Mouse (Mus musculus): ENCODE data around the gene Pde4c. TPM values are rescaled to one million over a fixed set of nuclear protein-coding genes. Genes with fewer than 3 reads are reported as not detected.

The Pde4c gene
- total and polyA plus RNA-seq, 2 experiments from 2014 or later = 0.26 to 0.31 TPM

DNA sequence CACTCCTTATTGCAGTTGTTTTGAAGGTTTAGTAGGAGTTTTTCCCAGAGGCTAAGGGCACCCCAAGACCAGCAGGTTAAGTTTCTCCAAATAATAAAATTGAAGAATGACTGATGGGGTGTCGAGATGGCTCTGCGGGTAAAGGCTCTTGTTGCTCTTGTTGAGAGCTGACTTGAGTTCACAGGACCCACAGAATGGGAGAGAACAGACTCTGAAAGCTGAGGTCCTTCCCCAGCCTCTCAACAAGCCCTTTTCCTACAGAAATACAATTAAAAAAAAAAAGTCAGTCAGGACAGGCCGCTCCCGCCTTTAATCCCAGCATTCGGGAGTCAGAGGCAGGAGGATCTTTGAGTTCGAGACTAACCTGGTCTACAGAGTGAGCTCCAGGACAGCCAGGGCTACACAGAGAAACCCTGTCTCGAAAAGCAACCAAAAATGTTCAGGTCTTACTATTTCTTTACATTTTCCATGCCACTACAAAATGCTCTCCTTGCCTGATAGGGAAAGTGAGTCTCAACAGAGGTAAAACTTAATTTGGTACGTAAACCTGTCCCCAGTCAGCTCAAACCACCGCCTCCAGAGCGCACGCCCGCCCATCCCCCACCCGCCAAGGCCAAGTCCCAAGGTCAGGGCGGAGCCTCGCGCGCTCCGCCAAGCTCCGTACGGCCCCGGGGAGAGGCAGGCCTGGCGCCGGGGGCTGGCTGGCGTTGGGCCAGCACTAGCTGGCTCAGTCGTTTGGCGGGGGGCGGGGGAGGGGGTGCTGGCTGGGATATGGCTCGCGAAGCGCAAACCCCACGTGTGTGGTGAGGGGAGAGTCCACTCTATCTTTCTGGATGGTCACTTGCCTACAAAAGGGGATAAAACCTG lies 27.3 kb upstream of the Pde4c start:
- Histone ChIP-seq H3K9ac (replicated peaks; ENCODE audit: low read length) (peak overlapping the region; percentile 43; the same call in 1 of the 2 replicates), H3K27me3 (ENCODE audit: insufficient read depth, low read length) (no peaks in the 10 kb centered on the region), H3K36me3 (ENCODE audit: insufficient read depth, low read length) (no peaks in the 10 kb centered on the region), H3K27ac (peak overlapping the region; percentile 99), H3K4me3 (ENCODE audit: low read length) (peak overlapping the region; percentile 20; the same call in 1 of the 2 replicates), H3K4me1 (ENCODE audit: insufficient read depth, low read length) (peaks cover 15% of the 10 kb centered on the region), H3K4me2 (ENCODE audit: low read depth, low read length) (peak overlapping the region; percentile 56), H3K9me3 (ENCODE audit: low read length) (no peaks in the 10 kb centered on the region)
- TF ChIP-seq CTCF (IDR thresholded peaks at IDR 0.05; ENCODE audit: low read depth) = no peak
- WGBS = 7% methylated on average over 31 of the region's 31 CpGs
- ATAC-seq (no peak), DNase-seq (ENCODE audit: low spot score) (peak; percentile 84)

DNA sequence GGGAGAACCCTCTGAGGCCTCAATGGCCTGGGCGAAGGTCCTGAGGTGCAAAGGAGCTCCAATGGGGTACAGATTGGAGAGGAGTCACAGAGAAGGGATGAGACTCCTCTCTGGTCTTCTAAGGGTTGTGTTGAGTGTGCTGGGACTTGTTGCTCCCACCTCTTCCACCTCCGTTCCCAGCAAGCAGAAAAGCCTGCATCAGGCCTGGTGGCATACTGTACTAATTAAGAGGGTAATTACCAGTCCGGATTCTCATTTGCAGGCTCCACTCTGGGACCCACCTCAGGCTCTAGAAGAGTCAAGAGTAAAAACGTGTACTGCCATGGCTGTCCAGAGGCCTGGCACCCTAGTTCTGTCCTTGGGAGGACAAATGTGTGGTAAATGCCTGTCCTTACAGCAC lies 26.6 kb upstream of the Pde4c start:
- no peak for TF ChIP-seq CTCF (IDR thresholded peaks at IDR 0.05; ENCODE audit: low read depth)
- Histone ChIP-seq H3K9ac (replicated peaks; ENCODE audit: low read length) (peak overlapping the region; percentile 43; the same call in 1 of the 2 replicates), H3K27ac (peak overlapping the region; percentile 99; the same call in 1 of the 2 replicates), H3K36me3 (ENCODE audit: insufficient read depth, low read length) (no peaks in the 10 kb centered on the region), H3K4me3 (ENCODE audit: low read length) (no peak overlapping the region), H3K9me3 (ENCODE audit: low read length) (no peaks in the 10 kb centered on the region), H3K4me2 (ENCODE audit: low read depth, low read length) (peak overlapping the region; percentile 56), H3K4me1 (ENCODE audit: insufficient read depth, low read length) (peaks cover 15% of the 10 kb centered on the region), H3K27me3 (ENCODE audit: insufficient read depth, low read length) (no peaks in the 10 kb centered on the region)
- ATAC-seq (no peak), DNase-seq (ENCODE audit: low spot score) (no peak)
- 38% methylated on average over 4 of the region's 4 CpGs for WGBS

DNA sequence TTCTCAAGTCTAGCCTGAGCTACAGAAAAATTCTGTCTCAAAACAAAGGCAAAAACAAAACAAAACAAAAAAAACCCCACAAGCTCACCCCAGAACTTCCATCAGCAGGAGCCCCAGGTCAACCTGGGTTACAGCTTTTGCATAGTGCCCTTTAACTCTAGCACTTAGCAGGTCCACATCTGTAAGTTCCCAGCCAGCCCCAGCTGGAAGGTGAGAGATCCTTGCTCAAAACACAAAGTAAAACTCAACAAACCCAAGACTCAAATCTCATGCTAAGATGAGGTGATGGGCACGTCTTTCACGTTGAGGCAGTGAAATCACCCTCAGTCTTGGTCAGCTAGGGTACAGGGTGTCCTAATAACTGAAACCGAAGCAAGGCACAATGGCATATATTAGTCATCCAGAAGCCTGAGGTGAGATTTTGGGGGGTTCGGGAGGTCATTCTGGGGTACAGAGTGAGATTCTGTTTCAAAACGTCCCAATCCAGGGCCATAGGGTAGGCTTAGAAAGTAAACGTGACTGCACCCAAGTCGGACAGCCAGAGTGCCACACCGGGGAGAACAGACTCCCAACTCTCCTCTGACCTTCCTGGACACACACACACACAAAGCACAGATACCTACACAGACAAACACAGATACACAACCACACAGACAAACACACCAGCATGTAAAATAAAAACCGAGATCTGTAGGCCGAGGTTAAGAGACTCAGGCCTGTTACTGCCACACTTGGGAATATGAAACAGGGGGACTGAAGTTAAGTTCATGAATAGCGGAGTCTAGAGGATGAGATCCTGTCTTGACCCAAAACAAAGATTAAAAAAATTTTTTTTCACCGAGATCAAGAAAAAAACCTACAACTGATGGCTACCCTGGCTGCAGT lies 25.9 kb upstream of the Pde4c start:
- Histone ChIP-seq H3K4me3 (ENCODE audit: low read length) (peak overlapping the region; percentile 90), H3K36me3 (ENCODE audit: insufficient read depth, low read length) (0 out of 2 replicates have a peak, but pooled peaks cover under 1% of the 10 kb centered on the region), H3K4me2 (ENCODE audit: low read depth, low read length) (peak overlapping the region; percentile 61), H3K9ac (replicated peaks; ENCODE audit: low read length) (peak overlapping the region; percentile 98), H3K4me1 (ENCODE audit: insufficient read depth, low read length) (peaks cover 18% of the 10 kb centered on the region), H3K27me3 (ENCODE audit: insufficient read depth, low read length) (no peaks in the 10 kb centered on the region), H3K27ac (peak overlapping the region; percentile 99), H3K9me3 (ENCODE audit: low read length) (no peaks in the 10 kb centered on the region)
- WGBS = 73% methylated on average over 12 of the region's 12 CpGs
- DNase-seq (ENCODE audit: low spot score) (no peak), ATAC-seq (no peak)
- no peak for TF ChIP-seq CTCF (IDR thresholded peaks at IDR 0.05; ENCODE audit: low read depth)

DNA sequence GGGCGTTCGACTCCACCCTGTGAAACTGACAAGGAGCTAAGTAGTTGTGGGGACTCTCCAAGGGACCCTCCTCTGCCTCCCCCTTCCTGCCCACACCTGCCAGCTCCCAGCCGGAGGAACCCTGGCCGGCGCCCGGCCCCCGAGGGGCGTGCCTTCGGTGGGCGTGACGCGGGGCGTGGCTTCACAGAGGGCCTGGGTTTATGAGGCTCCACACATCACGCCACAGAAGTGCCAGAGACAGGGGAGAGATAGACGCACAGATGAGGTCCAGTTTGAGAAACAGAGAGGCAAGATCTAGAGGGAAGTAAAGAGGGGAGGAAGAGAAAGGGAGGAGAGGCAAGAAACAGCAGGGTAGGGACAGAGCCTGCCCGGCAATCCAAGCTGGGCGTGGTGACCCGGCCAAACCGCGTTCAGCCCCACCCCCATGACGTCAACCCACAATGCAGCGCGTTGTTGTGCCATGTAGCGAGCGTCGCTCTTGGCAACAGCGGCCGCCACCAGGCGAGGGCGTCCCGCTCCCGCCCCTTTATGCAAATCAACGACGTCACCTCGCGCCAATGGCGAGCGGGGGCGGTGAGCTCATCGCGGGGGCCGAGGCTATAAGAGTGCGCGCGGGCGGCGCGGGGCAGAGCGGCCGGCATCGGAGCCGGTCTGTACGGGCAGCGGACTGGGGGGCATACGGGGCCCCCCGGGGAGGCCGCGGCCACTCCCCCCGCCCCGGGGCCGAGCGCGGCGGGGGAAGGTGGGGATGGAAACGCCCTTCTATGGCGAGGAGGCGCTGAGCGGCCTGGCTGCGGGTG lies 25.0 kb upstream of the Pde4c start, which contains the start of gene Jund:
Gene Jund (plus strand): TSS at position 640 of the 800 bp plus-strand sequence.
- no peaks in the 10 kb centered on the region for H3K27me3 ChIP-seq (ENCODE audit: insufficient read depth, low read length)
- H3K4me3 ChIP-seq (ENCODE audit: low read length) = peak within 1 kb of the TSS; percentile 90
- H3K9ac ChIP-seq (replicated peaks; ENCODE audit: low read length) = peak within 1 kb of the TSS; percentile 98
- no peaks in the 10 kb centered on the region for H3K9me3 ChIP-seq (ENCODE audit: low read length)
- ATAC-seq (peak; percentile 91), DNase-seq (ENCODE audit: low spot score) (peak; percentile 100)
- TF ChIP-seq CTCF (IDR thresholded peaks at IDR 0.05; ENCODE audit: low read depth) = peak; percentile 36
- peak within 1 kb of the TSS; percentile 99 for H3K27ac ChIP-seq
- H3K4me1 ChIP-seq (ENCODE audit: insufficient read depth, low read length) = peaks cover 21% of the 10 kb centered on the region
- 0 out of 2 replicates have a peak, but pooled peaks cover 5% of the 10 kb centered on the region for H3K36me3 ChIP-seq (ENCODE audit: insufficient read depth, low read length)
- peak within 1 kb of the TSS; percentile 61 for H3K4me2 ChIP-seq (ENCODE audit: low read depth, low read length)
- WGBS = under 1% methylated on average over 58 of the region's 69 CpGs

DNA sequence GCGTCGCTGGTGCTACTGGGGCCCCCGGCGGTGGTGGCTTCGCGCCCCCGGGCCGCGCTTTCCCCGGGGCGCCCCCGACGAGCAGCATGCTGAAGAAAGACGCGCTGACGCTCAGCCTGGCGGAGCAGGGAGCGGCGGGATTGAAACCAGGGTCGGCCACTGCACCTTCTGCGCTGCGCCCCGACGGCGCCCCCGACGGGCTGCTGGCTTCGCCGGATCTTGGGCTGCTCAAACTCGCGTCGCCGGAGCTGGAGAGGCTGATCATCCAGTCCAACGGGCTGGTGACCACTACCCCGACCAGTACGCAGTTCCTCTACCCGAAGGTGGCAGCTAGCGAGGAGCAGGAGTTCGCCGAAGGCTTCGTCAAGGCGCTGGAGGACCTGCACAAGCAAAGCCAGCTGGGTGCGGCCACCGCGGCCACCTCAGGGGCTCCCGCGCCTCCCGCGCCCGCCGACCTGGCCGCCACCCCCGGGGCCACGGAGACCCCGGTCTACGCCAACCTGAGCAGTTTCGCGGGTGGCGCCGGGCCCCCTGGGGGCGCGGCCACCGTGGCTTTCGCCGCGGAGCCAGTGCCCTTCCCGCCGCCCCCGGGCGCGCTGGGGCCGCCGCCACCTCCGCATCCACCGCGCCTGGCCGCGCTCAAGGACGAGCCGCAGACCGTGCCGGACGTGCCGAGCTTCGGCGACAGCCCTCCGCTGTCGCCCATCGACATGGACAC lies 24.2 kb upstream of the Pde4c start:
- ATAC-seq = peak; percentile 0; the same call in 1 of the 2 replicates
- whole genome bisulfite sequencing = under 1% methylated on average over 74 of the region's 89 CpGs
- H3K4me1 ChIP-seq (ENCODE audit: insufficient read depth, low read length) = peaks cover 21% of the 10 kb centered on the region

More for the DNA sequence above, 24.2 kb upstream of the Pde4c start:
- H3K27ac ChIP-seq = peak overlapping the region; percentile 99
- H3K36me3 ChIP-seq (ENCODE audit: insufficient read depth, low read length) = 0 out of 2 replicates have a peak, but pooled peaks cover 5% of the 10 kb centered on the region
- H3K4me3 ChIP-seq (ENCODE audit: low read length) = peak overlapping the region; percentile 90
- no peak for DNase-seq (ENCODE audit: low spot score)
- H3K27me3 ChIP-seq (ENCODE audit: insufficient read depth, low read length) = no peaks in the 10 kb centered on the region
- H3K9me3 ChIP-seq (ENCODE audit: low read length) = no peaks in the 10 kb centered on the region
- 0 out of 2 replicates have a peak, but pooled peaks have one; percentile 11 for TF ChIP-seq CTCF (IDR thresholded peaks at IDR 0.05; ENCODE audit: low read depth)
- peak overlapping the region; percentile 98 for H3K9ac ChIP-seq (replicated peaks; ENCODE audit: low read length)
- peak overlapping the region; percentile 61 for H3K4me2 ChIP-seq (ENCODE audit: low read depth, low read length)
